12 mouse cellular contexts compared by ENCODE assay signal in genomic region chr5:134804291-134805049, GRCm38 (mm10). TPM values are rescaled to one million over a fixed set of nuclear protein-coding genes. Genes with fewer than 3 reads are reported as not detected.
DNase-seq lines count a peak whose midpoint lies in the region; ATAC-seq and TF ChIP-seq lines count a peak whose summit lies in the region.
"Had no signal": no experiment of that assay in that cellular context is flagged by ENCODE, and none has a peak within 500 bp of the region (broad histone marks: within the 10 kb centered on the region; RNA-seq: fewer than 3 reads in every experiment).

No protein-coding gene starts in this region.

- no peaks in the 10 kb centered on the region for H3K9me3 ChIP-seq in kidney, embryonic 15.5 days (replicated peaks)
- H3K9me3 ChIP-seq in forebrain, embryonic 10.5 days, result peaks cover 12% of the 10 kb centered on the region

- no peak overlapping the region for H3K4me3 ChIP-seq in kidney, adult 2 months (ENCODE audit: insufficient read depth, low read depth, low read length)
- no peak overlapping the region for H3K4me3 ChIP-seq in kidney, embryonic 15.5 days (replicated peaks)
- H3K4me3 ChIP-seq in testis, adult 2 months (ENCODE audit: control insufficient read depth, low read depth, low read length), result peak overlapping the region; percentile 46
- no peak overlapping the region for H3K4me3 ChIP-seq in forebrain, embryonic 10.5 days
- H3K4me3 ChIP-seq: limb, embryonic 12.5 days had no signal

- TF ChIP-seq POLR2A in kidney, adult 2 months (IDR thresholded peaks at IDR 0.05; ENCODE audit: low read depth, low read length), result no peak
- no peak for TF ChIP-seq POLR2A in testis, adult 2 months (IDR thresholded peaks at IDR 0.05; ENCODE audit: control insufficient read depth, low read depth, low read length)

- H3K27ac ChIP-seq in kidney, adult 2 months (ENCODE audit: insufficient read depth, low read depth, low read length), result no peak overlapping the region
- no peak overlapping the region for H3K27ac ChIP-seq in kidney, embryonic 15.5 days
- no peak overlapping the region for H3K27ac ChIP-seq in testis, adult 2 months (ENCODE audit: control insufficient read depth, insufficient read depth, low read depth, low read length)
- H3K27ac ChIP-seq in forebrain, embryonic 10.5 days, result no peak overlapping the region
- H3K27ac ChIP-seq: hindbrain, embryonic 14.5 days; limb, embryonic 12.5 days had no signal

- H3K4me2 ChIP-seq in kidney, embryonic 15.5 days, result no peak overlapping the region
- H3K4me2 ChIP-seq: hindbrain, embryonic 14.5 days; limb, embryonic 12.5 days had no signal

- 0 out of 2 replicates have a peak, but pooled peaks have one; percentile 21 for TF ChIP-seq CTCF in kidney, adult 2 months (conservative IDR thresholded peaks at IDR 0.05; ENCODE audit: insufficient read depth, insufficient read length, low read depth, low read length)
- TF ChIP-seq CTCF in testis, adult 2 months (IDR thresholded peaks at IDR 0.05; ENCODE audit: control insufficient read depth, insufficient read depth, insufficient replicate concordance, low read depth, low read length), result peak; percentile 87; the same call in 1 of the 2 replicates

- 90% methylated on average over 20 of the region's 20 CpGs for whole genome bisulfite sequencing in kidney, adult 2 months
- WGBS in kidney, embryonic 15.5 days, result 91% methylated on average over 20 of the region's 20 CpGs
- WGBS in forebrain, embryonic 10.5 days, result 91% methylated on average over 20 of the region's 20 CpGs

- no peak for DNase-seq in kidney, adult 2 months
- DNase-seq in testis, postnatal 10 days (ENCODE audit: low spot score), result no peak
- peak; percentile 9 to 31 for DNase-seq in cerebellum, adult 18-20 months
- no peak for DNase-seq in forebrain, embryonic 10.5 days (ENCODE audit: extremely low spot score, low spot score)
- DNase-seq: adrenal gland, postnatal 14 days; kidney, postnatal 4 days had no signal

- H3K9ac ChIP-seq in kidney, embryonic 15.5 days, result no peak overlapping the region
- H3K9ac ChIP-seq: hindbrain, embryonic 14.5 days; limb, embryonic 12.5 days had no signal

- no peaks in the 10 kb centered on the region for H3K36me3 ChIP-seq in kidney, adult 2 months (ENCODE audit: control insufficient read depth, insufficient read depth, low read length)
- no peaks in the 10 kb centered on the region for H3K36me3 ChIP-seq in kidney, embryonic 15.5 days
- H3K36me3 ChIP-seq in testis, adult 2 months (ENCODE audit: control insufficient read depth, insufficient read depth, low read length), result no peaks in the 10 kb centered on the region
- no peaks in the 10 kb centered on the region for H3K36me3 ChIP-seq in forebrain, embryonic 10.5 days (replicated peaks)
- H3K36me3 ChIP-seq: limb, embryonic 12.5 days had no signal

- H3K27me3 ChIP-seq in kidney, adult 2 months (replicated peaks; ENCODE audit: control insufficient read depth, insufficient read depth, low read length), result no peaks in the 10 kb centered on the region
- no peaks in the 10 kb centered on the region for H3K27me3 ChIP-seq in kidney, embryonic 15.5 days
- no peaks in the 10 kb centered on the region for H3K27me3 ChIP-seq in testis, adult 2 months (ENCODE audit: control insufficient read depth, insufficient read depth, low read length)
- H3K27me3 ChIP-seq in forebrain, embryonic 10.5 days (ENCODE audit: poor library complexity, severe bottlenecking), result no peaks in the 10 kb centered on the region
- H3K27me3 ChIP-seq: limb, embryonic 12.5 days had no signal

- no peaks in the 10 kb centered on the region for H3K4me1 ChIP-seq in kidney, adult 2 months (ENCODE audit: control insufficient read depth, insufficient read depth, low read length)
- H3K4me1 ChIP-seq in kidney, embryonic 15.5 days, result no peaks in the 10 kb centered on the region
- peaks cover 2% of the 10 kb centered on the region; the same call in 1 of the 2 replicates for H3K4me1 ChIP-seq in testis, adult 2 months (ENCODE audit: control insufficient read depth, insufficient read depth, low read length)
- no peaks in the 10 kb centered on the region for H3K4me1 ChIP-seq in forebrain, embryonic 10.5 days
- H3K4me1 ChIP-seq: limb, embryonic 12.5 days had no signal

- no peak for ATAC-seq in kidney, embryonic 15.5 days (replicated peaks; ENCODE audit: low FRiP score)
- ATAC-seq in megakaryocyte-erythroid progenitor cell, adult 5-6 weeks (replicated peaks; ENCODE audit: low FRiP score, low TSS enrichment, poor library complexity, severe bottlenecking), result no peak

RNA-seq across cellular contexts. Expression of gene Eln, which starts 57.3 kb away (rescaled TPM):
- 23.6 and 30.8 TPM in 2 replicates for polyA plus RNA-seq in kidney, adult 2 months (2012; rRNA removed)
- 81.4 and 99.6 TPM in 2 replicates for polyA plus RNA-seq in kidney, embryonic 15.5 days (2015; fragmentation: Nextera tagmentation; extraction: Ambion mirVana)
- 12.8 and 13.8 TPM in 2 replicates for polyA plus RNA-seq in testis, adult 2 months (2012; rRNA removed)
- not detected in 2 replicates for total RNA-seq in megakaryocyte-erythroid progenitor cell, adult 5-6 weeks (2014; fragmentation: Nextera tagmentation)
- total RNA-seq in megakaryocyte-erythroid progenitor cell, adult 5-6 weeks (2017), result not detected in 2 replicates
- 1.3 TPM in 2 replicates for polyA plus RNA-seq in forebrain, embryonic 10.5 days (2016; fragmentation: Nextera tagmentation; extraction: Ambion mirVana)
- total RNA-seq: megakaryocyte progenitor cell, adult 5-6 weeks had no signal

Comparison
In these comparisons a context has a peak if more than half of its experiments do, and no peak if none do; other contexts are left out.
1. DNase-seq: peak in cerebellum, adult 18-20 months (2 of 2); none in kidney, adult 2 months (single experiment), testis, postnatal 10 days (single experiment) and forebrain, embryonic 10.5 days (single experiment).